Mouse (Mus musculus) E14TG2a.4 (cell line): ENCODE data around the gene Pde1a.

Experiments
- H3K27me3 ChIP-seq: 2 replicates; pipeline ENCODE4 v1.6.1; 2014; ENCODE audit warnings: low read length, control low read depth; ENCODE audit not compliant: insufficient read depth
- H3K36me3 ChIP-seq: 2 replicates; pipeline ENCODE4 v1.6.1; 2014; ENCODE audit warnings: low read length, control low read depth; ENCODE audit not compliant: insufficient read depth
- H3K4me1 ChIP-seq: replicated peaks from 2 replicates; pipeline ENCODE4 v1.6.1; 2014; ENCODE audit warnings: low read depth, low read length, control low read depth
- H3K4me3 ChIP-seq: replicated peaks from 2 replicates; pipeline ENCODE4 v1.5.1; 2014; ENCODE audit warnings: mild to moderate bottlenecking, low read length
- H3K9me3 ChIP-seq: 2 replicates; pipeline ENCODE4 v1.6.1; 2014; ENCODE audit warnings: low read length, control low read depth
- CTCF ChIP-seq: conservative IDR thresholded peaks from 2 replicates; pipeline ENCODE4 v1.5.1; 2014; ENCODE audit warnings: low read length
- NANOG ChIP-seq: IDR thresholded peaks from 2 replicates; pipeline ENCODE4 v1.6.1; 2014; ENCODE audit warnings: borderline replicate concordance, low read length, mixed read lengths
- POU5F1 ChIP-seq: IDR thresholded peaks from 2 replicates; pipeline ENCODE4 v1.6.1; 2014; ENCODE audit warnings: low read length, borderline replicate concordance

The Pde1a gene

DNA sequence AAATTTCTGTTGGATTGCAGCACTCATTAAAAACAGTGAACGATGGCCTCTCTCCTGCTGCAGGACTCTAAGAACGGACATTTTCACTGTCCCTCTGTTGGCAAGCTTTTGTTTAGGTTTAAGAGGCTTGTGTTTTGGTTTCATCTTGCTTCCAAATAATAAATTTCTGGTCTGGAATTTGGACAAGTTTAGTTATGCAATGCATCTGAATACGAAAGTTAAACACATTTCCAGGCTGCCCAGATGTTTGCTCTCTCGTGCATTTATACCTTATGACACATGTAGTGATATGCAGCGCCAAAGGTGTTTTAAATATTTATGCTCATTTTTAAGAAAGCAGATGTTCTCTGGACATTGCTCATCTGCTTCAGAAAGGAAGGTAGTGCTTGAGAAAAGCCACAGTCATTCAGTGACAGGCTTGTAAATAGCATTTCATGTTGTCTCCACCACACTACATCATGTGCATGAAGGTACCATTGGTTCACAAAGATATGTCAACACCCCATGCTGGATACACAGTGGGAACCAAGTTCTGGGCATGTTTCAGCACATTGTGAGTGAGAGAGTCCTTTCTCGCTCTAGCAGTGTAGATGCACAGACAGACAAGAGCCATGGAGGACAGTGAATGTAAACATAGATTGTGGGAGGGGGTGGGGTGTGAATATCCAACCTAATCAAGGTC, 171.5 kb downstream of the Pde1a start:
- TF ChIP-seq CTCF (no peak), POU5F1 (no peak), NANOG (no peak)
- Histone ChIP-seq H3K27me3 (no peaks in the 10 kb centered on the region), H3K9me3 (peaks cover 8% of the 10 kb centered on the region), H3K36me3 (no peaks in the 10 kb centered on the region), H3K4me3 (no peak overlapping the region), H3K4me1 (no peaks in the 10 kb centered on the region)

DNA sequence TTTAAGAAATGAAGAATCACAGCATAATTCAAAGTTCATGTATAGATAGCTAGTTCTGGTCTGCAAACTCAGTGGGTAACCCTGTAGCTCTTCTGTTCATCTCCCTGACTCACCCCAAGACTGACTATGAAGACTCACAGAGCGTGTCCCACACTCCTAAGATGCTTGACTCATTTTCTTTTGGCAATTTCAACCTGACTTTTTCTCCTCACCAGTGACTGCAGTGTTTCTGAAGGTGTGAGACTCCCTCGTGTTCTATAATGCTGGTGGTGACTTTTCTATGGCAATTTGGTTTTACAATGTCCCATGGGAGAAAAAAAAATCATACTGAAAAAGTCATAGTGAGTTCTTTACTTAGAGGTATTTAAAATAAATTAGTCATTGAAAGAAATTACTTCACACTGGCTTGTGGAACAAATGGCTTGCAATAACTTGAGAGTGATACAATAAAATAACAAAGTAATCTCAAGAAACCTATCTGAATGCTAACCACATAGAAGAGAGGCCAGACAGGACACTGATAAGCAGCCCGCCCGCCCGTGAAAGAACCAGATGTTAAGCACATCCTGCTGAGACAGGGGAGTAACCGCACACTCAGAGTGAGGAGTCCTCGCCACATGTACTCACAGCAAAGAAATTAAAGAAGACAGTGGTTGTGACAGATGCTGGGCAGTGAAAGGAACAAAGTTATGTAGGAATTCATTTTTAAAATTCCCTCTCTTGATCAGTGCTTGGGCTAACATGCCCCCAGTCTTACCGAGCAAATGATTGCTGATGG, 183.2 kb downstream of the Pde1a start:
- no peaks in the 10 kb centered on the region for H3K9me3 ChIP-seq
- H3K27me3 ChIP-seq = no peaks in the 10 kb centered on the region
- no peaks in the 10 kb centered on the region for H3K4me1 ChIP-seq
- no peak overlapping the region for H3K4me3 ChIP-seq
- TF ChIP-seq NANOG (no peak), CTCF (no peak), POU5F1 (no peak)
- H3K36me3 ChIP-seq = no peaks in the 10 kb centered on the region

DNA sequence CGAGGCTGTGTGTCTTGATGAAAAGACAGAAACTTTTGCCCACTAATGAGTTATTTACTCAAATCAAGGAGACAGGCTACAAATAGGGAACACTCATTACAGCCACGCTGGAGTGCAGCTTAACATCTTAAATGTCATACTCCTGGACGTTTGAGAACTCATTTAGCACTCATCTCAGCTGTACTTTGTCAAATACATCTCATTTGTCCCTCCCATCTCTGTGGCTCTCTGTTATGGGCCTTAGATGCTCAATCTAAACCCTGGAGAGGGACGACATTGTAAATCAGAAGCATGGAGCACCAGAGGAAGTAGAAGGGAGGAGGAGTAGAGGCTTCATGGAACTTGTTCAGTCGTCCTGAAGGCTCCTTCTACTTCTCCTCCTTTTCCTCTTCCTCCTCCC, 194.6 kb downstream of the Pde1a start:
- Histone ChIP-seq H3K4me3 (no peak overlapping the region), H3K4me1 (no peaks in the 10 kb centered on the region), H3K36me3 (no peaks in the 10 kb centered on the region), H3K9me3 (peaks cover 15% of the 10 kb centered on the region), H3K27me3 (no peaks in the 10 kb centered on the region)
- no peak for TF ChIP-seq POU5F1
- no peak for TF ChIP-seq NANOG
- no peak for TF ChIP-seq CTCF

DNA sequence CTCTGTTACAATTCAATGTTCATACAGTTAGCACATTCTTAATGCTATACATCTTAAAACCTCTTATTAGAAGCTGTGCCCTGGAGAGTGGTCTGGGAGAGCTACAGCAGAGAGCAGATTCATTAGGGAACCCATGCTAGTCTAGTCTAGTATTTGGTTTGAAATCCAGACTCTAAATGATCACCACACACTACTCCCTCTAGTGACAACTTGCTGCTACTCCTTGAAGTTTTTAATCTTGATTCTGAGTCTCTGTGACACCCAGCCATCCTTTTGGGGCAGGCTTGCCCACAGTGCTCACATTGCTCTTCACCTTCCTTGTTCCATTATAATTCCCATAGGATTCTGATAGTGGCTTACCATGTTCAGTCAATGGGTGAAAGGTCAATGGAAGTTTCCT, 206.9 kb downstream of the Pde1a start:
- TF ChIP-seq NANOG (no peak), CTCF (peak; percentile 19), POU5F1 (no peak)
- no peak overlapping the region for H3K4me3 ChIP-seq
- H3K36me3 ChIP-seq = no peaks in the 10 kb centered on the region
- no peaks in the 10 kb centered on the region; the same call in 1 of the 2 replicates for H3K9me3 ChIP-seq
- H3K27me3 ChIP-seq = no peaks in the 10 kb centered on the region
- H3K4me1 ChIP-seq = no peaks in the 10 kb centered on the region

DNA sequence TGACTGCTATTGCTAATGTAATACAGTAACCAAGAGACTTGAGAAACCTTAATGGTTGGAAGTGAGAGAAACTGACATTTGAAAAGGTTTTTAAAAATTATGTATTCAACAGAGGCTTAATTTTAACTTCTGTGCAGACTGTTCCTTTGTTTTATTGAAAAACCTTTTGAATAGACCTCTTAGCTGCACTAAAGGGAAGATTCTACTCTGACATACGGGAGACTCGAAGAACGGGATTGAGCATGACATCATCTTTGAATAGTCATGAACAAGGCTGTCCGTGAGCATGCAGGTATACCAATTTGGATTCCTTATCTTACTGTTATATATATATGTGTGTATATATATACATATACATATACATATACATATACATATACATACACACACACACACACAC, 207.9 kb downstream of the Pde1a start:
- Histone ChIP-seq H3K9me3 (no peaks in the 10 kb centered on the region; the same call in 1 of the 2 replicates), H3K36me3 (no peaks in the 10 kb centered on the region), H3K4me1 (no peaks in the 10 kb centered on the region), H3K27me3 (no peaks in the 10 kb centered on the region), H3K4me3 (no peak overlapping the region)
- no peak for TF ChIP-seq POU5F1
- TF ChIP-seq NANOG = no peak
- TF ChIP-seq CTCF = no peak

DNA sequence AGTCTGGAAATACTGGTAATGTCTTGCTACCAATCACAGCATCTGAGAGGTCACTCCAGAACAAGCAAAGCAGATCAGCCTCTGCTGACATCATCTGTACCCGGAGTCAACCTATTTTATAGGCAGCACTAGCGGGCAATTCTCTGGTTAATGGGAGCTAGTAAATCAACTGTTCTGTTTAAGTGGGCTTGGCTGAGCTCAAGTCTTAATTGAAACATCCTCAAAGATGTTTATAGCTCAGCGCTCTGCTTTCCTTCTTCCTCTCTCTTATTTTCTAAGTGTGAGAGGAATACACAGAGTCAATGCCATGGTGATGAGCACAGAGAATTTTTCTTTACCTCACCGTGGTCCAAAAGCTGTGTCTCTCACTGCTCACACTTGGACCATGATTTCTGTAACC, 208.8 kb downstream of the Pde1a start:
- no peaks in the 10 kb centered on the region for H3K36me3 ChIP-seq
- no peaks in the 10 kb centered on the region; the same call in 1 of the 2 replicates for H3K9me3 ChIP-seq
- TF ChIP-seq NANOG (no peak), CTCF (no peak), POU5F1 (no peak)
- H3K4me3 ChIP-seq = no peak overlapping the region
- H3K4me1 ChIP-seq = no peaks in the 10 kb centered on the region
- H3K27me3 ChIP-seq = no peaks in the 10 kb centered on the region

DNA sequence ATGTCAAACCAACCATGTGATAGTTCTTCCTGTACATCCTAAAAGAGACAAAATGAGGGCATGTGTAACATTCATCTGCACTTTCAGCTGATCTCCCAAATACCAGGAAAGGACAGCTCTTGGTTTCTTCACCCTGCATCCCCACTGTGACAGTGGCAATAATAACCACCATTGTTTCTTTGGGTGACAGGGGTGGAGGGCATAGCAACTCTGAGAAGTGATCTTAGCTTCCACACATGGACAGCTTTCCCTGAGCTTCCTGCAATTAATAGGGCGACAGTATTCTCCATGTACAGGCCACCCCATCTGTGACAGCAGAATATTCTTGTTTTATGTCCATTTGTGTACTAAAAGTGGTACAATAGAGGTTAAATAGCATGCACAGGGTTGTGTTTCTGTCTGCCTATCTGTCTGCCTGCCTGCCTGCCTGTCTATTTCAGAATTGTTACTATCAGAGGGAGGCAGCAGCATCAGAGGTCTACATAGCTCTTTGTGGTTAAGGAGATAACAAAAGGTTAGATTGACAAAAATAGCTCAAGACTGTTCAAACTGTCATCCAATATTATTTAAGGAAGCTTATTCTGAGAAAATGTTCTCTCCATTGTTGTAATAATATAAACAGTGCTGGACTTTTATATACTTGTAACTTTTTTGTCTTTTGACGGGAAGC, 227.3 kb downstream of the Pde1a start:
- TF ChIP-seq POU5F1 (no peak), CTCF (no peak), NANOG (no peak)
- no peaks in the 10 kb centered on the region for H3K27me3 ChIP-seq

DNA sequence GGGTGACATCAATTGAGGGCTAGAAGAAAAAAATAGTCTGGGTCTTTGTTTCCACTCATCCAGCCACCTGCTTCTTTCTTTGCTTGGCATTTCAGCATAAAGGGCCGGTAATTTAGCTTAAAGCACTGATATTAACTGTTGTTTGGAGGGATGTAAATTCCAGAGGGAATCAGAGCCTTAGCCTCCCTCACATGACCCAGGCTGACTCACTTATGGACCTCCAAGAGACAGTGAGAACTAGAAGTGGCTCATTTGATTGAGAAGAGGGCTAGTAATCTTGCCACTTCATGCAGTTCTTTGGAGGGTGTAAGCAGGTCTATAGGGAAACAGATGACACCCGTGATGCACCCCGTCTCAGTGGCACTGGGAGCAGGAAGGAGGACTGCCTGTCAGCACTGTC, 230.7 kb downstream of the Pde1a start:
- H3K4me1 ChIP-seq = no peaks in the 10 kb centered on the region
- no peaks in the 10 kb centered on the region for H3K9me3 ChIP-seq
- H3K4me3 ChIP-seq = no peak overlapping the region
- TF ChIP-seq POU5F1 (no peak), NANOG (no peak), CTCF (no peak)
- no peaks in the 10 kb centered on the region for H3K27me3 ChIP-seq
- H3K36me3 ChIP-seq = no peaks in the 10 kb centered on the region

More for the DNA sequence above, 227.3 kb downstream of the Pde1a start:
- H3K4me1 ChIP-seq = no peaks in the 10 kb centered on the region
- H3K36me3 ChIP-seq = no peaks in the 10 kb centered on the region
- no peaks in the 10 kb centered on the region for H3K9me3 ChIP-seq
- no peak overlapping the region for H3K4me3 ChIP-seq
